8 mouse cellular contexts compared by ENCODE assay signal in the genomic region with DNA sequence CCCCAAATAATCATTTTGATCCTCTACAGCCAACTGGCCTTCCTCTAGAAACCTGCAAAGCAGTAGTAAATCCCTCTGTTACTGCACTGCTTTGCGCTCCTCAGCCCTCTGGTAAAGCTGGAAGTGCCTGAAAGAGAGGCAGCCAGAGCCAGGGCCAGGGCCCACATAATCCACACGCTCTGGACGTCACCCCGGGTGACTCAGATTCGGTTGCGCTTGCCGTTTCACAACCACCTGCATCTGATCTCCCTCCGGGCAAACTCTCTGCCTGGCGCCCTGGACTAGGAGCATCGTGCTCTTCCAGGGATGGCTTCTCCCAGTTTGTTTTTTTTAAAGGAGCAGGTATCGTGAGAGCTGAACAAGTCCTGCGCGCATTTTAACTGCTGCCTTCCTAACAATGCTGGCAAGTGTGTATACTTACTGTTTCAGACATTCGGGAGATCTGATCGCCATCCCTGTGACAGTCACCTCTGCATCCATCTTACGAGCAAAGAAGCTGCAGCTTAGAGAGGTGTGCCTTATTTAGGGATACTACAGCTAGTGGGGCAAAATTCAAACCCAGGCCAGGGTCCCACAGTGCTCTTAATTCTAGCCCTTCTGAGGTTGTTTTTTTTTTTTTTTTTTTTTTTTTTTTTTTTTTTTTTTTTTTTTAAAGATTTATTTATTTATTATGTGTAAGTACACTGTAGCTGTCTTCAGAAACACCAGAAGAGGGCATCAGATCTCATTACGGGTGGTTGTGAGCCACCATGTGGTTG.
DNase-seq lines count a peak whose midpoint lies in the region; ATAC-seq lines count a peak whose summit lies in the region.

No protein-coding gene starts in this region.

- peaks cover 33% of the 10 kb centered on the region for H3K4me1 ChIP-seq in intestine, embryonic 16.5 days (ENCODE audit: control insufficient read depth, insufficient read depth, low read length)

- H3K4me3 ChIP-seq in intestine, embryonic 16.5 days (ENCODE audit: low read length) = no peak overlapping the region

- H3K9ac ChIP-seq in intestine, embryonic 16.5 days (ENCODE audit: low read depth, low read length) = no peak overlapping the region

- peak; percentile 55 for ATAC-seq in intestine, embryonic 16.5 days

- H3K36me3 ChIP-seq in intestine, embryonic 16.5 days (ENCODE audit: control insufficient read depth, insufficient read depth, low read length) = no peaks in the 10 kb centered on the region

- H3K4me2 ChIP-seq in intestine, embryonic 16.5 days (ENCODE audit: low read depth, low read length) = no peak overlapping the region

- no peaks in the 10 kb centered on the region for H3K9me3 ChIP-seq in intestine, embryonic 16.5 days (ENCODE audit: control insufficient read depth, low read length)

- DNase-seq in gastrocnemius, adult 18-20 months (ENCODE audit: low spot score) = peak; percentile 90
- DNase-seq in gastrocnemius, postnatal 4 days (ENCODE audit: low spot score in 2 of 2) = no peak
- peak; percentile 44 to 75 for DNase-seq in urinary bladder, adult 18-20 months (ENCODE audit: low spot score in 2 of 2)
- DNase-seq in urinary bladder, postnatal 10 days (ENCODE audit: low spot score) = no peak
- peak; percentile 68 to 82 for DNase-seq in urinary bladder, postnatal 36 days (ENCODE audit: low spot score in 2 of 2)
- DNase-seq in thymus, postnatal 14 days = no peak
- no peak for DNase-seq in frontal cortex, postnatal 14 days (ENCODE audit: low spot score in 2 of 2)

- H3K27ac ChIP-seq in intestine, embryonic 16.5 days (ENCODE audit: low read length) = peak overlapping the region; percentile 40

- H3K27me3 ChIP-seq in intestine, embryonic 16.5 days (replicated peaks; ENCODE audit: control insufficient read depth, insufficient read depth, low read length) = no peaks in the 10 kb centered on the region

- 76% methylated on average over 16 of the region's 17 CpGs for WGBS in intestine, embryonic 16.5 days

Comparison
In these comparisons a context has a peak if more than half of its experiments do, and no peak if none do; other contexts are left out.
1. DNase-seq: peak in gastrocnemius, adult 18-20 months (single experiment), urinary bladder, adult 18-20 months (2 of 2) and urinary bladder, postnatal 36 days (2 of 2); none in gastrocnemius, postnatal 4 days (0 of 2), urinary bladder, postnatal 10 days (single experiment), thymus, postnatal 14 days (single experiment) and frontal cortex, postnatal 14 days (0 of 2).